Comparison of ENCODE assay signal across 15 mouse cellular contexts in the genomic region with DNA sequence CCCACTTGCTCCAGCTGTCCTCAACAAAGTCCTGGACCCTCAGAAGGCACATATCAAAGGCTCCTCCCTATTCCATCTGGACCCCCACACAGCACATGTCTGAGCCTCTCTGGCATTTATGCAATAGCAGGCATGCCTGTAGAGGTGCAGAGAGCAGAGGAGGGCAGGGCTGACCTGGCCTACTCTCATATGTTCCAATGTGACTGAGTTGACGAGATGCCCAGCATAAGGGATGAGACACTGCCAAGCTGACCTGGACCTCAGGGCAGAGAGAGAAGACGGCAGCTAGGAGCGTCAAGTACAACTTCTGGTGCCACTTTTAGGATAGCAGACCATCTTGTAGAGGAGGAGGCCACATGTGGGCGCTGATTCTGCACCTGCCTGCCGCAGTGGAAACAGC.
"Had no signal": no experiment of that assay in that cellular context is flagged by ENCODE, and none has a peak within 500 bp of the region (broad histone marks: within the 10 kb centered on the region; RNA-seq: fewer than 3 reads in every experiment).

No protein-coding gene starts in this region.

- H3K4me3 ChIP-seq: limb, embryonic 12.5 days; liver, embryonic 13.5 days; midbrain, embryonic 10.5 days; myocyte; neural tube, embryonic 15.5 days had no signal

- ATAC-seq: liver, postnatal 0 days had no signal

- DNase-seq: kidney, postnatal 25 days; layer of hippocampus, adult 9-11 months; layer of hippocampus, postnatal 36 days; liver; liver, embryonic 13.5 days; liver, postnatal 0 days; midbrain, embryonic 14.5 days; right cerebral cortex, adult 18-20 months; spleen, adult 18-20 months; thymus, adult 18-20 months; thymus, postnatal 14 days had no signal

- H3K4me2 ChIP-seq: limb, embryonic 12.5 days; liver, embryonic 13.5 days; neural tube, embryonic 15.5 days had no signal

- H3K9ac ChIP-seq: limb, embryonic 12.5 days; liver, embryonic 13.5 days; liver, postnatal 0 days; neural tube, embryonic 15.5 days had no signal

- H3K9me3 ChIP-seq: liver, embryonic 13.5 days; midbrain, embryonic 10.5 days; neural tube, embryonic 15.5 days had no signal

- H3K27me3 ChIP-seq: limb, embryonic 12.5 days; liver, embryonic 13.5 days; neural tube, embryonic 15.5 days had no signal

- H3K27ac ChIP-seq: limb, embryonic 12.5 days; liver, embryonic 13.5 days; midbrain, embryonic 10.5 days; neural tube, embryonic 15.5 days had no signal
